Mouse (Mus musculus) cerebellum, adult 8-10 months (tissue): ENCODE measurements around the gene Ube2o.
"Not testable (repeated sequence)": the region's sequence is repeated elsewhere in the genome, so short reads cannot be mapped to it uniquely, and the experiment has no call there.

ENCODE experiments used
- DNase-seq: peaks from one replicate; pipeline ENCODE4 v3.0.0; 2022

Gene Ube2o

DNA sequence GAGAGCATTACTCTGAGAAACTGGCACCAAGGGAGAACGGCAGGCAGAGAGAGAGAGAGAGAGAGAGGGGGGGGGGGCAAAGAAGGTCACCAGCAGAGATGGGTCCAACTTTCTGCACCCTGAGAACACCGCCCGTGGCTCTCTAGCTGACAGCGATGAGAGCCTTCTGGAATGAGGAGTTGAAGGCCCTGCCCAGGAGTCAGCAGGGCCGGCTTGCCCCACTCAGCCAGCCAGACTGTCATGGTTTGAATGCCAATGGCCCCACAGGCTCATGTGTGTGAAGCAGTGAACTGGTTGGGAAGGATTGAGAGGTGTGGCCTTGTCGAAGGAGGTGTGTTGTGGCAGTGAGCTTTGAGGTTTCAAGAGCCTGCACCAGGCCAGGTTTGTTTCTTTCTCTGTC, 32.0 kb upstream of the Ube2o start:
- no peak for DNase-seq

DNA sequence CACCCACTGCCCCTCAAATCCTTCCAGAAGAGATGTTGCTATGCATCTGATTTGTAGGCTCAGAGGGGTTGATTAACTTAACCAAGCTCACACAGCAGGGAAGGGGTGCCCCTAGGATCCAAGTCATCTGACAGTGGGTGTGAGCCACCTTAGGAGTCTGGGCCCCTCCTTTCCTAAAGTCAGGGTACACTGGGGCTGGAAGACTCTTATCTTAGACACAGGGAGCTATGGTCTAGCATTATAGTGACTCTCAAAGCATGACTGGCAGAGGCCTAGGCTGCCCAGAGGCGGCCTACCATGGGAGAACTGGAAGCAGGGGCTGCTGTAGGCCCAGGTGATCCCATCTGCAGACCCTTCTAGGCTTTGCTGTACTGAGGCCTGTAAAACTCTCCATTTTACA, 31.3 kb upstream of the Ube2o start:
- DNase-seq: no peak

- no peak for DNase-seq
Observed at GRCm38 (mm10) chr11:116611883-116612282, 30.6 kb upstream of the Ube2o start.

- not testable (repeated sequence) for DNase-seq
Observed at GRCm38 (mm10) chr11:116611168-116611567, 29.9 kb upstream of the Ube2o start.

DNA sequence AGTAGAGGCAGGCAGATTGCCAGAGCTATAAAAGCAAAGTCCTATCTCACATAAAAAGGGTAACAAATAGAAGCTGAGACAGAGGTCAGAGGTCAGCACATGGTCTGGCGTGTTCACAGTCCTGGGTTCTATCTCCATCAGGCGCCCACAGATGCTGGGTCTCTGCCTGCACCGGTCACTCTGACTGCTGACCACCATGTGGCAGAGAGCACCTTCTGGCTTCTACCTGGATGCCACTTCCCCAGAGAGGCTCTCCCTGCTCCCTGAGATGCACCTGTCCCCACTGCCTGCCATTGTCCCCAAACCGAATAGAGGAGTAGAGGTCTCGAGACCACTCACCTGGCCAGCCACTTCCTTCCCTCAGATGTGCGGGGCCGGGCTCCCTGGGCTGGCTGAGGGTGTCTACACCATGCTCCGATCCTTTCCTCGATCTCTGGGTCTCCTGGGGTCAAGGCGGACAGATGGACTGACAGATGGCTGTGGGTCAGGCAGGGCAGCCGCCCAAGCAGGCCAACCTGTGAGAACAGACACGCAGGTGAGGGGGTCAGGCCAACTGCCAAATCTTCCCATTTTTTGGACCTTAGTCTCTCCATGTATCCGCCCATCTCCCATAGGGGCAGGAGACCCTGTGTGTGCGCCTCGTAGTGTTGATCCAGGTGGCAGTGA, 28.9 kb upstream of the Ube2o start:
- DNase-seq: peak; percentile 95

DNA sequence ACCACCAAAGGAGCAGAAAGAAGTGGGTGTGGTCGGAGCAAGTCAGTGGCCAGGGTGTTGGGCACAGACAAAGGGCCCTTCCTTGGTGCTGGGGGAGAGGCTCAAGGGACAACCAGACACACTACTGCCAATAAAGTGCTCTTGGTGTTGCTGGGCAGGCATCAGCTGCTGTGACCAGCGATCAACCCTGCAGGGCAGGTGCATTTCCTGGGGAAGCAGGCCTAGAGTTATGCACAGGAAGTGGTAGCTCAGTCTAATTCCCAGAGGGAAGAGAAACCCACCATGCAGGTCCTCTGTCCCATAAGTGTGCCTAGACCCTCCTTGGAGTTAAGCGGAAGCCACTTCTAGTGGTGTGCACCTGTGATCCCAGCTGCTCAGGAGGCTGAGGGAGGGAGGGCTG, 26.5 kb upstream of the Ube2o start:
- DNase-seq: no peak

DNA sequence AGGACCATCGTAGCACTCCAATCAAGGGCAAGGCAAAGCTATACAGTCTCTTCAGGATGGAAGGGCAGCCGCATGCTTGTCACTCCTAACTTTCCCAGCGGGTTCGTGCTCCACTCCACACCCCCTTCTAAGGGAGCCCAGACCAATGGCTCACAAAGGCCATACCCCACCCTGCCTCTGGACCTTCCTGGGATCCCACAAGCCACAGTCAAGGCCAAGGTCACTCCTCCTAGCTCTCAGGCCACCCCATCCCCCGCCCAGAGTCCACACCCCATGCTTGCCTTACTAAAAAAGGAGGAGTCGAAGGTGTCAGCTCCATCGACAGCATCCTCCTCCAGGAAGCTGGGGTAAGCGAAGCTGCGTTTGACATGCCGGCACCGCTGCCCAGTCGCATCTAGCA, 22.9 kb upstream of the Ube2o start:
- no peak for DNase-seq

DNA sequence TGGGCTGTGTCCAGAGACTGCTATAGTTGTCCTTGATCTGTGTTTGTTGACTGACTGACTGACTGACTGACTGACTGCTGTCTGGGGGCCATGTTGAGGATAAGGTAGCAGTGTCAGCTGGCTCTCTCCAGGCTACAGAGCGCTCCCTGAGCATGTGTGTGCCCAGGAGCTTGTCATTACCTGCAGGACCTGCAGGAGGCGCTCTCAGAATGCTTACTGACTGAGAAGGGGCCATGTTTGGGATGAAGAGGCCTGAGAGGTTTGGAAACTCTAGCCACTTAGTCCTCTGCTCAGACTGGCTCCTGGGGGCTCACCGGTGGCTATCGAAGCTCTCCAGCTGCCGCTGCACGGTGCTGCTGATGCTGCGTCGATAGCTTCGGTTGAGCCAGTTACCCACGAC, 22.1 kb upstream of the Ube2o start:
- no peak for DNase-seq

GRCm38 (mm10) chr11:116602043-116602442, 20.8 kb upstream of the Ube2o start:
- no peak for DNase-seq

DNA sequence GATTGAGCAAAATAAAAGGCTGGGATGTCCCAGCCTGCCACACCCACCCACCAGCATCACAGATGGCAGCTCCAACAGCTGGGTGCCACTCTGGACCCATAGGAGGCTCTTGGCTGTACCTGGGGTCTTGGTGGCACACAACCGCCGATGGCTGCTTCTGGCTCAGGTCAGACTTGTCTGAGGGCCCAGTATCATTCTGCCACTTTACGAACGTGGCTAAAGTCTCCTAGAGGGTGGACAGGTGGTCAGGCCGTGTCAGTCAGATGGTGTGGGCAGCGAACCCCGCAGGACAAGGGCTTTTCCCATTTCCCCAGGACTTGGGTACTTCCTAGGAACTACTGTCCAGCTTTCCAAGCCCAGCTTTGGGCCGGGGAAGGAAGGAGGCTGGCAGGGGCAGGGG, 19.9 kb upstream of the Ube2o start:
- DNase-seq: no peak

GRCm38 (mm10) chr11:116599230-116599629, 18.0 kb upstream of the Ube2o start:
- DNase-seq: no peak

DNA sequence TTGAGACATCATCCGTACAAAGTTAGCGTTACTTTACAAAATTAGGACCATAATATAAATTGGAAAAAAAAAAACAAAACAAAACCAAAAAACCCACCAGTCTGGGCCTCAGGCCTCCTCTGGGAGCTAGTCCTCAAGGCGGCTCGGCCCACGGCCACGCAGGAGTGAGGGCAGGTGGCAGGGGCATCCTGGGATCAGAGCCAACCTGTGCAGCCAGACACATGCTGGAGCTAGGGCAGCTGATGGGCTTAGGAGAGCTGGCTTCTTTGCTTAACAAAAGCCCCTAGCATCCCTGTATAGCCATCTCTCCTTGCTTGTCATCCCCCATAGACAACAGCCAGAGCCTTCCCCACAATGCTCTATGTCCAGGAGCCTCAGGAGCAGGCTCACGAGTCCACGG, 16.9 kb upstream of the Ube2o start:
- DNase-seq: no peak

- no peak for DNase-seq
Observed at GRCm38 (mm10) chr11:116596766-116597165, 15.5 kb upstream of the Ube2o start.

DNA sequence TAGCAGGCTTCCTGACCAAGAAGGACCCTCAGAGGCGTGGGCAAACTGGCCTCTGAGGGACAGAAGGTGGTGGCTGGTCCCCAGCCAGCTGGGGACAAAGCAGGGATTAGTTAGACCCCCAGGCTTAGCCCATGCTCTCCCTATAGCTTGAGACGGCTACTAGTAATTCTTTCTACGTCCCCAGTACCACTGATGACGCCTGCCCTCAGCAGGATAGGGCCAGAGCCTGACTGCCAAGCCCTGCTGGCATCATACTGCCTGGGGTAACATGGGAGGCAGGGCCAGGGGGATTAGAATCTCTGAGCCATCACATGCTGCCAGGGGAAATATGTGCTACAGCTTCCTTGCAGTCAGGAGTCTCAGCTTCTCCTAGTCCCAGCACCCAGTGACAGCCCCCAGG, 12.1 kb upstream of the Ube2o start:
- DNase-seq: no peak

- DNase-seq: peak; percentile 100
Observed at GRCm38 (mm10) chr11:116592428-116592827, 11.2 kb upstream of the Ube2o start.

DNA sequence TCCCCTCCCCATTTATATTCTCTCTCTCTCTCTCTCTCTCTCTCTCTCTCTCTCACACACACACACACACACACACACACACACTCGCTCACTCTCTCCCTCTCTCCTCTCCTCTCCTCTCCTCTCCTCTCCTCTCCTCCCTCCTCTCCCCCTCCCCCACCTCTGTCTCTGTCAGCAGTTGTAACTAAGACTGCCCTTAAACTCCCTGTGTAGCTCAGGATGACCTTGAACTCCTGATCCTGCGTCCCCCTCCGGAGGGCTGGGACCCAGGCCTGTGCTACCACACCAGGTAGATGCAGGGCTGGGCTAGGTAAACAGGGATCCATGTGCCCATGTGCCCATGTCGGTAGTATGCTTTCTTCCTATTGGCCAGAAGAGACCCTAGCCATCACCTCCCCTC, 10.4 kb upstream of the Ube2o start:
- DNase-seq: no peak

GRCm38 (mm10) chr11:116589574-116589973, 8.3 kb upstream of the Ube2o start:
- no peak for DNase-seq

DNA sequence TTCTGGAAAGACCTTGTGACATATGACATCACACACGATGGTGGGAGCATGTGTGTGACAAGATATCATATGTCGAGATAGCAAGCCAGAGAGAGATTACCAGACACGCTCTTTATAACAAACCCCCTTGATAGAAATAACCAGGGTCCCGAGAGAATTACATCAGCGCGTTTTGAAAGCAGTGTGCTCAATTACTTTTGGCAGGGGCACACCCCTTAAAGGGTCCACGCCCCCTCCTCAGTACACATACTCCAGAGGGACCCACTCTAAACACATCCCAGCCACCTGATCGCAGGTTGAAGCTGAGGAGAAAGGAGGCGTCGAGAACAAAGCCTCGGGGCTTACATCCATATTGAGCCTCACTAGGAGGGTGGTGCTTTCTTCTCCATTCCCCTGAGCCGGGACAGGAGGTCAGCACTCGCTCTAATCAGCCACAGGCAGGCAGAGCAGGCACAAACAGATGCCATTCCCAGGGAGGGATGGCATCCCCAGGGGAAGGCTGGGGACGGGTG, 7.8 kb upstream of the Ube2o start:
- no peak for DNase-seq

GRCm38 (mm10) chr11:116586801-116587631, 5.8 kb upstream of the Ube2o start:
- peak; percentile 82 for DNase-seq

DNA sequence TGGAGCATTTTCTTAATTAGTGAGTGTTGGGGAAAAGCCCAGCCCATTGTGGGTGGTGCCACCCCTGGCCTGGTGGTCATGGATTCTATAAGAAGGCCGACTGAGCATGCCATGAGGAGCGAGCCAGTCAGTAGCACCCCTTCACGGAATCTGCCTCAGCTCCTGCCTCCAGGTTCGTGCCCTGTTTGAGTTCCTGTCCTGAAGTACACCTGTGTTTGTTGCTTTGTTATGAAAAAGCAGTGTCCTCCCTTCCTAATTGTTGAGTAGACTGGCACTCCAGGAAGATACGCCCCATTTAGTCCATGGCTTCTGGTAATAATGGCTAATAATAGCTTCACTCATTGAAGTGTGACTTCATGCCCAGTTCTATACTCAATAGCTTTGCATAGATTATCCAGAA, 5.1 kb upstream of the Ube2o start, which contains the start of gene Aanat:
Gene Aanat, plus strand, starts transcription at position 123 of the 400 bp plus-strand sequence.
- DNase-seq: no peak

GRCm38 (mm10) chr11:116585682-116586081, 4.4 kb upstream of the Ube2o start:
- no peak for DNase-seq

GRCm38 (mm10) chr11:116580711-116581375, 404 bp downstream of the Ube2o start:
- peak; percentile 66 for DNase-seq

DNA sequence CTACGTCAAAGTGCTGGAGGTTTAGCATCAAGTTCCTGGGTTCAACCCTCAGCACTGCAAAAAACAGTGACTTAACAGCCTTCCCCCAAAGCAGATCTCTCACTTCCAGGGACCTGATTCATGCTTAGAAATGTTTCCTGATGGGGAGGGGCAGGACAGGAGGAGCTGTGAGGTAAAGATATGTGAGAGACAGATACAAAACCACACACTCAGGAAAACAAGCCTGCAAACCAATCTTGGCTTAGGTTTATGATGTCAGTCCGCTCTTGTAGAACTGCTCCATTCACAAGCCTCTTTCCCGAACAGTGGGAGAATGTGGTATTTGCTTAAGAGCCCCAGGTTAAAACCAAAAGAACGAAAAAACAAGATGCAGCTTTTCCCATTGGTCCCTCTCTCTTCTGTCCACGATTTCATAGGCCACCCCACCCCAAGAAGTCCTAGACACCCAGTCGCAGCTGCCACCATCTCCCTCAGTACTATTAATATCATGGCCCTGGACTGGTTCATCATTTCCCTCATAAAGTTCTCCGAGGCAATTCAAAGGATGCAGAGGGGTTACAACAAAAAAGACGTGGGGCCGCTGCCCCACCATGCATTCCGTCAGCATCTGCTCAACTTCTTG, 1.1 kb downstream of the Ube2o start:
- DNase-seq: no peak
